Mouse (Mus musculus) c-Kit-negative CD71-positive TER-119-positive erythroid progenitor cells, embryonic 14.5 days (primary cell): Measurements from ENCODE around the gene Eml2.
A peak's percentile ranks its signal among the peaks of the same experiment; 100 is the strongest.
"Not testable (repeated sequence)": the region's sequence is repeated elsewhere in the genome, so short reads cannot be mapped to it uniquely, and the experiment has no call there.

Experiments used
- DNase-seq: peaks from one replicate; pipeline ENCODE4 v3.0.0-alpha.2; 2013; ENCODE audit warnings: low read depth, low spot score

The Eml2 gene

DNA sequence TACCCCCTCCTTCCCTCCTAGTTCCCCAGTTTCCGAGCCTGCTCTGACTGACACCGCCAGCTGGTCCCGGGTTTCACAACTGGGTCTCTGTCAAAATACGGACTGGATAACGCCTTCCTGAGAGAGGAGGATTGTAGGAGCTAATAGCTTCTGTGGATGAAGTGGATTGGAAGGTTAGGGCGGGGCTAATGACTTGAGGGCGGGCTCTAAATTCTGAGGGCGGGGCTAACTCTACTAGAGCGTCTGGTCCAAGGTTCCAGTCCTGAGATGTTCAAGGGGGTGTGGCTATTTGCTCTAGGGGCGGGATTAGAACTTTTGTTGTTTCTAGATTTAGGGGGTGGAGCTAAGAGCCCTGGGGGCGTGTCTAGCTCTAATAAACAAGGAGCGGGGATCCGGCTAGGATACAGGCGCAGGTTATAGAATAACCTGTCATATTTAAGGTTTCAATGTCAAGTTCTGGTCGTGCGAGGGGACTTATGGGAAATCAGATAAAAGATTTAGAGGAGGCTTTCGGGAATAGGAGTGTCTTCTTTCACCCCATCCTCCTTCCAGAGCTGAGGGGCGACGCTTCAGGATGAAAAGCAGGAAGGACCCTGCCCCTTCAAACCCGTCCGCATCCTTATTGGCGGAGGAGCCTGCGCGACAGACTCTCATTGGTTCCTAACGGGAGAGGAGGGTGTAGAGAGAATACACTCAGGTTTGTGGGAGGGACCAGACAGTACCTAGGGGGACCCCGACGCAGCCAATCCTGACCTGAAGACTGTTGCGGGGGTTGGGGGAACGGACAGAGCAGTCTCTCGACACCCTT is at the start of gene Eml2:
Gene Eml2 (plus strand): TSS at position 714 of the 808 bp plus-strand sequence.
- no peak for DNase-seq

DNA sequence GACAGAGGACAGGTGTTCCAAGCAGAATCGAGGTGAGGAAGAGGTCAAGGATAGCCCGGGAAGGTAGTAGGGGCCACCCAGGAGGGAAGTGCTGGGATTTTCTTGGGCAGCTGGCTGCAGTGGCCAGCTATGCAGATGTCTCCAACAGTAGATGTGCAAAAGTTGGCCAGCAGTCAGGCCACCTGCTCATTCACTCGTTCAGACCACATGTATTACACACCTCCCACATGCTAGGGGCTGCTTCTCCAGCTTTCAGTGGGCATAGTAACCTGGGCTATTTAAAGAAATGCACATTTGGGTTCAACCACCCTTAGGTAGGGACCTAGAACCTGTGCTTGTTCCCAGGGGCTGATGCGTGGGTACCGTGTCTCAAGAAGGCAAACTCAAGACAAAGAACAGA is 48.5 kb upstream of the Eml2 start:
- no peak for DNase-seq

DNA sequence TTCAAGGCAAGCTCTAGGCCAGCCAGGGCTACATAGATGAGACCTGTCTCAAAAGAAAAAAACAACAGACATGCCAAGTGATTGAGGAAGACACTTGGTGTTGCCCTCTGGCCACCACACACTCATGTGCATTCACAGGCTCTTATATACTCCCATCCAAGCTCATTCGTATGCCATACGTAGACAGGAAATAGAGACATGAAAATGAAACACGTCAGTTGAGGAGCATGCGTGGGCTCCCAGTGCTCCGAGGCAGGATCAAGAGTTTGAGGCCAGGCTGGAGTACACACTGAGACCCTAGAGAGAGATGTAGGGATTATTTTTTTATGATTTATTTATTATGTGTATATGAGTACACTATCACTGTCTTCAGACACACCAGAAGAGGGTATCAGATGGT is 46.8 kb upstream of the Eml2 start:
- DNase-seq: no peak

DNA sequence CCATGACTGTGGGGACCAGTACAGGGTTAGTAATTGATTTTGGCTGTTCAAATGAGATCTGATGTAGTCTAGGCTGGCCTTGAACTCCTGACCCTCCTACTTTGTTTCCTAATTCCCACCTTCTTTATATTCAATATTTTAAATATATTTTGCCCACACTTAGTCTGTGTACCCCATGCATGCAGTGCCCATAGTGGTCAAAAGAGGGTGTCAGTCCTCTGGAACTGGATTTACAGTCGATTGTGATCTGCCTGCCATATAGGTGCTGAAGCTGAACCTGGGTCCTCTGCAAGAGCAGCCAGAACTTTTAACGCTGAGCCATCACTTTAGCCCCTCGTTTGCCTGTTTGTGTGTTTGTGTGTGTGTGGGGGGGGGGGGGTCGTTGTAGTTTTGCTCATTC is 45.6 kb upstream of the Eml2 start:
- no peak for DNase-seq

DNA sequence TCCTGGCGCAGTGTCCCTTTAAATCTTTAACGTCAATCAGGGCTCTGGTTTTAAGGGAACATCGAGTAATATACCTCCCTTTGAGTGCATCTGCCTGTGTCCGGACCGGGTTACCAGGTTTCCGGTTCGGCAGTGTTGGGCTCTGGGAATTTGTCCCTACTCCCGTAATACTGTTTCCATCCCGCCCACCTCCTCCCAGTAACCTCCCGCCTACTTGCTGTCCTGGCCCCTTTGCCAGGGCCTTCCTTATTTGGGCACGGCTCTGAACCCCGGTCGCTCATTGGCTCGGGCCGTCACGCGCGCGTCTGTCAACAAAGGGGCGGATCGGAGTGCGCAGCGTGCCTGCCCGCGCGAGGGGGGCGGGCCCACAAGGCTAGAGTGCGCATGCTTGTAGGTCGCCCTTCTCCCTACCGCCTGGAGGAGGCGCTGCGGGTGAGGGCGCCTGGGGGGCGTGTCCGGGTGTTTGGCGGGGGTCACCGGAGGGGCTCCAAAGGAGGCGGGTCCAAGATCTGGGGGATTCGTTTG is 44.8 kb upstream of the Eml2 start:
- DNase-seq: peak; percentile 60

DNA sequence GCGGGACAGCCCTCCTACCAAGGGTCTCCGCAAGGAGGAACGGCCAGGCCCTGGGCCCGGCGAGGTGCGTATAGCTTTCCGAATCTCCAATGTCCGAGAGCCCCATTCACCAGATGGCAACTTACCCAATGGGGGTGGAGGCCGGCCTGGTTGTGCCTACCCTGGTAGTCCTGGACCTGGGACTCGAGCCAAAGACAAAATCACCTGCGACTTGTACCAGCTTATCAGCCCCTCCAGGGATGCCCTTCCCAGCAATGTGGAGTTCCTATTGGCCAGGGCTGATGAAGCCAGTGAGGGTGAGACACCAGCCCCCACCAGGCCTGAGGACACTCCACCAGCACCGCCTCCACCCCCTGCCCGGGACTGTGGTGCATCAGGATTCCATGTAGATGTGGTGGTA is 40.1 kb upstream of the Eml2 start:
- no peak for DNase-seq

DNA sequence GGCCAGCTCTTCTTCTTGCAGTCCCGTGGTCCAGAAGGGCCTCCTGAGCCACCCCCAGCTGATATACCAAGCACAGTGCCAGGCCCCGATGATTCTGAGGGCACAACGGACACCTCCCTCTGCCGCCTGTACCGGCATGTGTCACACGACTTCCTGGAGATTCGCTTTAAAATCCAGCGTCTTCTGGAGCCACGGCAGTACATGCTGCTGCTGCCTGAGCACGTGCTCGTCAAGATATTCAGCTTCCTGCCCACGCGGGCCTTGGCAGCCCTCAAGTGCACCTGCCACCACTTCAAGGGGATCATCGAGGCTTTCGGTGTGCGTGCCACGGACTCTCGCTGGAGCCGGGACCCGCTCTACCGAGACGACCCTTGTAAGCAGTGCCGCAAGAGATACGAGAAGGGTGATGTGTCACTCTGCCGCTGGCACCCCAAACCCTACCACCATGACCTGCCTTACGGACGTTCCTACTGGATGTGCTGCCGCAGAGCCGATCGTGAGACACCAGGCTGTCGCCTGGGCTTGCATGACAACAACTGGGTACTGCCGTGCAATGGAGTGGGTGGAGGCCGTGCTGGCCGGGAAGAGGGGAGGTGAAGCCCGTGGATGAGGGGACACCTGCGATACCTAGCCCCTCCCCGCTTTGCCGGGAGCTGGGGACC is 39.4 kb upstream of the Eml2 start:
- no peak for DNase-seq

DNA sequence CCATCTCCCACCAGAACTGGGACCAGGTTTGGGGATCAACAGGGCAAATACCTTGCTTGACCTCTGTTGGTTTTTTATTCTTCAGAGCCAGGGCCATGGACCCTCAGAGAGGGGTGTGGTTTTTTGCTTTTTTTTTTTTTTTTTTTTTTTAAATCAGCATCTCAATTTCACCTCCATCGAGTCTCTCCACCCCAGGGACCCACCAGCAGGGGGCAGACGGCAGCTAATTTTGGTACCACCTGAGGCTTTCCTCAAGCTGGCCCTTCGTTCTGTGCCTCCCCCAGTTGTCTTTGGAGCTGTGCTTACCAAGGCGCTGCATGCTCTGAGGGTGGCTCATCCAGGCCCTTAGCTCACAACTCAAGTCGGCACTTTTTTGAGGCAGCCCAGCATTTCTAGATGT is 38.8 kb upstream of the Eml2 start:
- no peak for DNase-seq

DNA sequence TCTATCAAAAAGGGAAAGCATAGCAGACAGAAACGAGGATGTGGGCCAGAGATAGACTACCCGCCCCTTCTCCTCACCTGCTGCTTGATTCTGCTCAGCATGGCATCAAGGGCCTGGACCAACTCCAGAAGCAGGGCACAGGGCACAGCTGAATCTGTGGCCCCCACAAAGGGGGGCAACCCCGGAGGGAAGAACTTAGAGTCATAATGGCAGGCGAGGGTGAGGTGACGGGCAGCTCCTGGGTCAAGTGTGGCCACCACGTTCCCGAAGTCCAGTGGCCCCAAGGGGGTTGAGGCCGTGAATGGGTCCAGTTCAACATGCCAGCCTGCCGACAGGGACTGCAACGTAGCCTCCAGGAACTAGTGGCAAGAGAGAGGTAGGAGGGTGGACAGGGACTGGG is 29.4 kb upstream of the Eml2 start:
- DNase-seq: no peak

DNA sequence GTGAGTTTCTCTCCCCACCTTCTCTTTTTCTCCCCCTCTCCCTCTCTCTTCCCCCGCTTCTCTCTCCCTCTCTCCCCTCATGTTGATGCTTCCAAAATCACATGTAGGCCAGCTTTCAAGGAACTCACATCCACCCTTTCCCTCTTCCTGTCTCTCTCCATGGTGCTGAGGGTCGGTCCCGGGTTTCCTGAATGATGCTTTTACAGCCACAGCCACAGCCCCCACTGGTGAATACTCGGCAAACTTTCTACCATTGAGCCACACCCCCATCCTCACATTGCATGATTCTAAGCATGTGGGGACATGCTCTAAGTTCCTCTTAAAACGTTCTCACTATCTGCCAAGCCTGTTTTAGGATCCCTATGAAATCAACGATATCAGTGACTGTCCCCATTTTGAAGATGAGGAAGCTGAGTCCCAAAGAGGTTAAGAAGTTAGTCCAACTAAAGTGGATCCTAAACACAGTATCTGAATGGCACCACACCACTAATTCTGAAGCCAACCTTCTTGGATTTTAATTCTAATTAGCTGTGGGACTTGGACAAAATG is 28.6 kb upstream of the Eml2 start:
- DNase-seq: no peak

DNA sequence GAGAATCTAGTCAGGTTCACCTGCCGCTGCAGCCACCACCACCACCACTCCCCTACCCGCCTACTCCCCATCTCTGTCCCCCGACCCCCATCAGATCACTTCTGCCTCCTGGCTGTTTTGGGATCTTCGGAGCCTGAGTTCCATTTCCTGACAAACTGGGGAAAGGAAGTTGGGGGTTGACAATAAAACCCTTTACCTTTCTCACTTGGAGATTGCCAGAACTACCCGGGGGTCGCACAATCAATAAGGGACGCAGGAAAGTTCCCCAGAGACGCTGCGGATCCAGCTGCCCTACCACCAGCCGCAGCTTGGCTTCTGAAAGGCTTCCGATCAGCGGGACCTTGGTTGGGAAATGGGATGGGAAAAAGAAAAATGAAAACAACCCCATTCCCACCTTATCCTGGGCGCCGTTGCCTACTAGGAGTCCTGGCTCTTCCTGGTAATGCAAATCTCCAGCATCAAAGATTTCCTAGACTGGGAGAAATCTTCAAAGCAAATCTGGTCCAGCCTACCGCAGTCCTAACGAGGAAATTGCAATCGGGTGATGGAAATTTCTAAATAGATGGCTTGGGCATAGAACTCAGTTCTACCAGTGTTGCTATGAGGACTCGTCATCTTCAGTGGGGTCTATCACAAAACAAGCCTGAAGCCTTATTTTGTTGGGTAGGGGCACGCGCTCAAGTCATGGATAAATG is 27.9 kb upstream of the Eml2 start:
- DNase-seq: no peak

DNA sequence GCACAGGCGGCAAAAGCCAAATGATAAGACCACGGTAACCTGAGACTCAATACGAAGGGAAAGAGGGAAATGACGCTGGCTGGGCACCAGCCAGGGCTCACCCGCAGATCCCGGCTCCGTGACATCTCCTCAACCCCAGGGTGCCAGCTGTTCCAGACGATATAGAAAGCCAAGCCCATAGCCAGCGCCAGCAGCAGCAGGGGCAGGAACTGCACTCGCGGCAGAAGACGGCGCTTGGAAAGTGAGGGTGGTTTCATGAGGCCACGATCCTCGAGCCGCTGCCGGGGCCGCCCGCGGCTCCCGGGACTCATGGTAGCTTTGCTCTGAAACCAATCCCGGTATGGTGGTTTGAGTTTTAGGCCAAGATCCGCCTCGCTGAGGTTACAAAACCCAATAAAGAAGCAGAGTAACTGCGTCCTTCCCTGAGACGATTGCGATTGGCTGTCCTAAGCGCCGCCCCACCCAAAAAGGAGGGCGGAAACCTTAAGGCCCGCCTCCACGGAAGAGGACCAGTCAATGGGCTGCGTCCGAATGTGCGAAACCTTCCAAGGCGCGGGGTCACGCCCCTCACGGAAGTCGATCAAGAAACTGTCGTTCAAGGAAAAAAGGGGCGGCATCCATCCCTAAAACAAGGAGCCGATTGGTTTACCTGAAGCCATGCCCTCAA is 27.2 kb upstream of the Eml2 start, which contains the start of gene Qpctl:
Gene Qpctl (minus strand): TSS at position 417 of the 667 bp plus-strand sequence.
- peak; percentile 96 for DNase-seq

DNA sequence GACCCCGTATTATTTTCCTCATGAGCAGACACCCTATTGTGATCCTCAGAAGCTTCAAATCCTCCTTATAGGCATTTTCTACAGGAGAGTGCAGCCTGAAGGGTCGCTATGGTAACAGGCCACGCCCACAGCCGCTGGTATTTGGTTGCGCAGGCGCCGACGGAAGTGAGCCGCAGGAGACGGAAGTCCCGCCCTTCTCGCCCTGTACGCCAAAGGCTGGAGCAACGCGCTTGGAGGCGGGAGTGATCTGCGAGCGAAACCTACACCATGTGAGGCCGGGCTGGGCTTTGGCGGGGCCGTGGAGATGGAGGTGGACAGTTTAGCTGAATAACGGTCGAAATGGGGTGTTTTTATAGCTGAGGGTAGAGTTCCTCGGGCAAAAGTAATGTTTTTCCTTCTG is 26.6 kb upstream of the Eml2 start, which contains the start of gene Snrpd2:
Gene Snrpd2 (plus strand): TSS at position 97 of the 400 bp plus-strand sequence.
- peak; percentile 96 for DNase-seq

DNA sequence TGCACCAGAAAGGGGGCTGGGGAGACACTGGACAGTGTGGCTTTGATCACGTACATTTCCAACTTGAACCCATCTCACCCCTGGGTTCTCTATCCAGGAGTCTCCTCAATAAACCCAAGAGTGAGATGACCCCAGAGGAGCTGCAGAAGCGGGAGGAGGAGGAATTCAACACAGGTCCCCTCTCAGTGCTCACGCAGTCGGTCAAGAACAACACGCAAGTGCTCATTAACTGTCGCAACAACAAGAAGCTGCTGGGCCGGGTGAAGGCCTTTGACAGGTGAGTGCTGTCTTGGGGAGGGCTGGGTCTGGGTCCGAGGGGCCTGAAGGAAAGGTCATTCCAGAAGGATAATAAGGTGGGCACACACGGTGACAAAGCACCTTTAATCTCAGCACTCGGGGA is 25.1 kb upstream of the Eml2 start:
- not testable (repeated sequence) for DNase-seq

DNA sequence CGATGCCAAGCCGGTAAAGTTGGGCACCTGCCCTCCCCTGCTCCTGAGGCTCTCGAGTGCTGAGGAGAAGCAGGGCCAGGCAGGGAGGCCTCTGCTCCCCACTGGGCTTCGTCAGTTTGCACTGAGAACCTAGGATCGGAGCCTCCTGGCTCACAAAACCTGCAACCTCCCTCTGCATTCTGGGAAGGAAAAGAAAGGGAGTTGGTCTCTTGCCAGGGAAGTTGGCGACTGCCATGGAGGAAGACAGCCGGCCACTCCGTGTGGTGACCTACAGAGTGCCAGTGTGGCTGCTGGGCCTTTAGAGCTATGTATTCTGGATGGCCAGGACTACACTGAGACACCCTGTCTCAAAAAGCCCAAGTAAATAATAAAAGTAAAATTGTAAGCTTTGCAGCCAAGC is 21.4 kb upstream of the Eml2 start:
- no peak for DNase-seq

DNA sequence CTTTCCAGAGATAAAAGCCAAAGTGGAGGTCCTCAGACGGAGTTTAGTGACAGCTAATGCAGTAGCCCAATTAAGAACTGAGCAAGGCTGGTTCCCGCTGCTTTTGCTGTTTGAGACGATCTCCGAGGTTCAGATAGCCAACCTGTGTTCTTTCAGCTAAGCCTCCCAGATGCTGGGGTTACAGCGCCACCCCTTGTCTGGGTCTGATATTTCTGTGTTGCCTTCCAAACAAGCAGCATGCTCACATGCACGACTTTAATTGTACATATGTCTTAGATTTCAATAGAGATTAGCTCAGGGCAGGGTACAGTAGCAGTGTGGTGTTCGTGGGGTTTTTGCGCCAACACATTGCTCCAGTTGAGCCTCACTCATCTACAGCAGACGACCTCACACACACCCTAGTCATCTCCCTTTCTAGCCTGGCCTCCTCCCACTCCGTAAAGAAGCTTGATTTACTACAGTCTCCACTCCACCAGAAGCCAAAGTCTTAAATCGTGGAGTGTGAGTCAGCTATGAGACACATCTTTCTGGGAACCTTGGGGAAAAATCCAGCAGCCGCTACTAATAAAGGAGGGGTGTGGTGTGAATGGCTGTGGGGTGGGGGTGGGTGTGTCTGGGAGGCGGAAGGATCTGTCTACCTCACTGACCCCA is 20.3 kb upstream of the Eml2 start:
- DNase-seq: no peak

DNA sequence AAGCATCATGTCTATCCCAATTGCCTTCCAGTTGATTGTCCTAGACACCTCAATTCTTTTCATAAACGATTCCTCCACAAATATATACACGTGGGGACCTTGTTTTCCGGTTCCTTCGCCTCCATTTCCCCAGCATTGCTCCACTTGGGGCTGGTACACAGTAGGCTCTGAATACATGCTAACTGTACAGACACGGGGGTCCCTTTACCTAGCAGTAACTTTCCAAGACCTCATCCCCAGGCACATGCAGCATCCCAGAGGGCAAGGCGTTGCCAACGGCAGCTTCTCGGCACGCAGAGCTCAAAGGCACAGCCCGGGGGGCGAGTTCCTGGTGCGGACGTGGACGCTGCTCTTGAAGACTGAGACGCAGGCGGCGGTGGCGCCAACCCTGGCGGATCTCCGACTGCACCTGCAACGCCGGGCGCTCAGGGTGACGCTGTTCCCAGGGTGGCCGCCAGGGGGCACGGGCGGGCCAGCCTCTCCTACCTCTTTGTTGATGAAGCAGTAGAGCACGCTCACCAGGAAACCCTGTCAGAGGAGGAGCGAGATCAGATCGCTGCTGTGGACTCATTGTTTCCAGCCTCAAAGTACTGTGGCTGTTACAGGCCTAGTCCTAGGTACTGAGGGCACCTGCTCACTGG is 18.9 kb upstream of the Eml2 start:
- DNase-seq: peak; percentile 51

DNA sequence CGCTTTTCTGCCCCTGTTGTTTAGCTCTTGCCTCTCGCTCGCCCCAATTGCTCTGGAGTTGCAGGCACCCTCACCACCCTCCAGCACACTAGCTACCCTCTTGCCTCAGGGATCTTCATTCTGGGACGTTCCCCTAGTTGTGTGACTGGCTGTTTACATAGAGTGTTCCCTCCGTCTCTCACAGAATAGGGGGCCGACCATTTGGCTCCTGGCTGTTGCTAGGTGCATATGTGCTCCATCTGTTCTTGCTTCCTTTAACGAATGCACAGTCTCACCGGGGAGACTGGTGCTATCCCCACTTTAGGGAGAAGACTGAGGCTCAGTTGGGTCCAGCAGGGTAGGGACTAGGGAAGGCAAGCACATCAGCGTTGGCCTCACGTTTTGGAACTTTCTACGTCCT is 17.6 kb upstream of the Eml2 start:
- DNase-seq: no peak

DNA sequence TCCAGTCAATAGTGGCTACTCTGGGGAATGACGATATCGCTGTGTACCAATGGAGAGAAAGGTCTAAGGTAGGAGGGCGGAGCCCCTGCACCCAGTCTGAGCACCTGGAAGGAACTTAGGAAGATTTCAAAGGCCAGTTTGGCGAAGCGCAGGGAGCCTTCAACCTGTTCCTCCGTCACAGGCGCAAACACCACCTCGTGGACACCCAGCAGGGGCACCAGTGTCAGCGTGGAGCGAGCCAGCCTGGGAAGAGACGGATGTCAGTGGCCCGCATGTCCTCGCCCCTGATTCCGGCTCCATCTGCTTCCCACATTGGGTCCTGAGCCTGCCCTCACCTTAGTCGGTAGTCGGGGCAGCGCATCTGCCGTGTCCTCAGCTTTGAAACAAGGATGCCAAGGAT is 16.8 kb upstream of the Eml2 start:
- no peak for DNase-seq

DNA sequence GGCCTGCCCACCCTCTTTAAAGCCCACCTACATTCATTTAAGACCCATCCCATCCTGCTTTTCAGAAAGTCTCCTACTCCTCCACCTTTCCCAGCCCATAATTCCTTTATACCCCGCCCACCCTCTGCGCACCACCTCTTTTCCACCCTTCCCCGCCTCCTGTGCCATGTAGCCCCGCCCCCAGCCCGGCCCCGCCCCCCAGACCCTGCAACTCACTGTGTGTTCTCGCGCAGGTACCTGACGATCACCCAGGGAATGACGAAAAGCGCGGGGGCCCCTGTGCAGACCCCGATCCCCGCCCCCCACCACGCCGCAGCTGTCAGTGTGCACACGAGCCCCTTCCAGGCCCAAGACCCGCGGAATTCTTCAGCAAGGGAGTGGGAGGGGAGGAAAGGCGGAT is 16.1 kb upstream of the Eml2 start:
- DNase-seq: no peak
